Mouse (Mus musculus) C3H10T1/2 (cell line): ENCODE measurements around the gene Lix1l. TPM values are rescaled to one million over a fixed set of nuclear protein-coding genes. Genes with fewer than 3 reads are reported as not detected.

ENCODE experiments used
- polyA plus RNA-seq, 2 experiments: library from polyadenylated mRNA; unstranded; fragments of >200 nt; fragmentation: generic; extraction: Trizol; gene quantifications; one replicate each; pipeline ENCODE4 v1.2.1; 2012; ENCODE audit warnings: missing spikeins in 2 of 2

Gene Lix1l
- polyA plus RNA-seq, result 10 to 100 TPM; 16.3 to 85.1 TPM

DNA sequence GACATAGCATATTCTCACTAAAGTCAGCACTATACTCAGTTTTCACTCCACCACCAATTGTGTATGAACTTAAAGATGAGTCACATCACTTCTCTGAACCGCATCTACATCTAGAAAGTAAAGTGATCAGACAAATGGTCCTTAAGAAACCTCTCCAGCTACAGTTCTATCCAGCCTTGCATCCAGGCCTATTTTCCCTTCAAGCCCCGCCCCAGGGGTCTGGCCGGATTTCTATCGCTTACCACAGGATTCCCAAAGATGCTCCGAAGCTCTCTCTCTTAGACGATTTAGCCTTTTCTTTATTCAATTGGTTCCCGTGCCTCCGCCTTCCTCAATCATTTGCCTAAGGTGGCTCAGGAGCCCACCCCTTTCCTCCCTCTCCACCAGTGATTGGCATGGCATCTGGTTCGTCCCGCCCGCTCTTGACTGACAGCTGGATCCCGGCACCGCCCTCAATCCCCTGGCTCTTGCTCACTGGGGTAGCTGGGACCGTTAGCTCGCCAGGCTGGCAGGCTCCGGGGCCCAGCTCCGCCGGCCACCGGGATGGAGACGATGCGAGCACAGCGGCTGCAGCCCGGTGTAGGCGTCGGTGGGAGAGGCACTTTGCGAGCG is at the start of gene Lix1l:
Gene Lix1l, plus strand, starts transcription at position 511 of the 612 bp plus-strand sequence.

DNA sequence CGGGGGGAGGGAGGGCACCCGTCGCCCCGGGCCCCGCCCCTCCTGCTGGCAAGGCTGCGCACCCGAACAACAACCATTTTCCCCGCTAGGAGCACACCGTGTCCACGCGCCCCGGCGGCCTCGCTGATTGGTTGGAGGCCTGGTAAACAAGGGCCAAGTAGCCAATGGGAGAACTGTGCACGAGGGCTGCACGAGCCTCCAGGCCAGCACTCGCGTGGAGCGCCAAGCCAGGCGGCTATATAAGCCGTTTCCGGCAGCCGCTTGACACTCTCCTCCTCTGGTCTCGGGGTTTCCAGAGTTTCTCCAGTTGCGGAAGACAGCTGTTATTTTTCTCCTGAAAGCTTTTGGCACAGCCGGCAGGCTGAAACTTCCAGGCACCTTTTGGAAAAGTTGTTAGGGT is 43.3 kb upstream of the Lix1l start, which contains the start of gene Txnip:
Gene Txnip, plus strand, starts transcription at position 264 of the 400 bp plus-strand sequence.

DNA sequence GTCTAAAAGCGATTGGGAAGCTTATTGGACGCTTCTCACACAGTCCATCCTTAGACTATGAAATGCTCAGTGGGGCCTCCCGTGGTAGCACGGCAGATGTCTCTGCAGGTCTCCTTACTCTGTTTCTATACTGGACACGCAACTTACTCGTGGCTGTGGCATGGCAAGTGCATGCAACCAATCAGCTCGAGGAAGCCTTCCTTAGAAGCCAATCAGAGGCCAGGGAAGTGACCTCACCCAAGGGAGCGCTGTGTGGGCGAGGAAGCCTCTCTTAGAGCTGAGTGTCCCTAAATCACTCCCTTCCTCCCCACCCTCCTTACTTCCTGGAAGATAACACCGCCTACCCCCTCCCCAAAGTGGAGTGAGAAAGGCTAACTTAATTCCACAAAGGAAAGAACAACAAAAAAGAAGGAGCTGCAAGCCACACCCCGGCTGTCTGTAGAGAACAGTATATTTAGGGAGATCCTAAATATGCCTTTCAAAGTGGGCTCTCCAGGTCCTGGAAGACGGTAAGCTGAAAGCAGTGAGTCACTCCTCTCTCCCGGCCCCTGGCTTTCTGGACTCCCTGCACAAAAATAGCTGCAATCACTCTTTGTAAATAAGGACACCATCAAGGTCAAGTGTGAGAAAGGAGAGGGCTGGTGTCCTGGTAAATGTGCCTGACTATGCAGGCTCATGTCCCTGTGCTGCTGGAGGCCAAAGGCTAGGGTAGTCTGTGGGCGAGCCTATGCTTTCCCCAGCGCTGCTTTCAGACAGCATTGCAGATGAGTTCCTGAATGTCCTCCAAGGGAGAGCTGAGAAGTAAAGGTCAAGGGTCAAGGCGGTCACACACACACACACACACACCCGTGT is 24.0 kb upstream of the Lix1l start, which contains the start of gene Gm16253:
Gene Gm16253, plus strand, starts transcription at position 295 of the 852 bp plus-strand sequence.

DNA sequence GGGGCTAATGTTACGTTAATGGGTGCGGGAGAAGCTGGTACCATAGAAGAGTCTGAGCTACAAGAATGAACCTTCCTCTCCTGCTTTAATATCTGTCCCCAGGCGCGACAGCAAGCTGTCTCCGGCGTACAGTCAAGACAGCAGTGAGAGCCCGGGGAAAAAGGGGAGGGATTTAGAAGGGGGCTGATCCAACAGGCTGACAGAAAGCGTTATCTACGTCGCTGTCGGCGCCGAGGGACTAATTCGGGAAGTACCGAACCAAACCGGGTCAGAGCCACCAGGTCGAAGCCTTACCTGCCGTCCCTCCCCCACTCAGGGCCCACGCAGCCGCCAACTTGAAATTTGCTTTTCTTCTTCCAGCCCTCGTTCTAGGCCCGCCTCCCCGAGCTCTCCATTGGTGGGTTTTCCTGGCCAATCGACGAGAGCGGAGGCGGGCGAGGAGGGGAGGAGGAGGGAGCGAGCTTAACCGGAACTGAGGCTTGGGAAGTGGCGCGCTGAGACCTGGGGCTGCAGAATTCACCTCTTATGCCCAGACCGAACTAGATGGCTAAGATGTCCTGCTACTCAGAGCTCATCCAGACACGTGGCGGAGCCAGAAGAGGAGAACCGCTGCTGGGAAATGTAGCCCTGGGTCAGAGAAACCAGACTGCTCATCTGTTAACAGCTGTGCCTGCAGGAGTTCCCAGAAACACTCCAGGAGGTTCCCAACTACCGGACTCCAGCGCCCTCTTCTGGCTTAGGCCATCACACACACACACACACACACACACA is 7.0 kb upstream of the Lix1l start, which contains the start of gene Polr3gl:
Gene Polr3gl, minus strand, starts transcription at position 392 of the 771 bp plus-strand sequence.

DNA sequence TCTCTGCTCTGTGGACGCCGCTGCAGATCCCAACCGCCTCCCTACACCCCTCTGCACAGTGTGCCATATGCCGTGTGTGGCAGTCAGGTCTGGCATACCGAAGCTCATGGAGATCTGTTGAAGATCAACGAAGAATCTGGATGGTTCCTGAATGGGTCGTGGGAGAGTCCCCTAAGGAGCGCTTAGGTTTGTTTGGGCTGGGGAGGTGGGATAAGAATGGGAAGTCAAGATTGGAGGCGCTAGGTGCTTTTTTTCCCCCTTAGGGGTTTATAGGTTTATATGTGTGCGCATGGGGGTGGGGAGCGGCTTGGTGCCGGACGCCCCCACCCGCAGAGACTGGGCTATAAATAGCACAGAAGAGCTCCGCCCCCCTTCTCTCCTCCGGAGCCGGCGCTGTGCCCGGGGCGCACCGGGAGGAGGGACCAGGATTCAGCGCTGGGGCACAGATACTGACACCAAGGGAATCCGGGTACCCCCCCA is 4.7 kb upstream of the Lix1l start, which contains the start of gene Ankrd34a:
Gene Ankrd34a, plus strand, starts transcription at position 409 of the 480 bp plus-strand sequence.

DNA sequence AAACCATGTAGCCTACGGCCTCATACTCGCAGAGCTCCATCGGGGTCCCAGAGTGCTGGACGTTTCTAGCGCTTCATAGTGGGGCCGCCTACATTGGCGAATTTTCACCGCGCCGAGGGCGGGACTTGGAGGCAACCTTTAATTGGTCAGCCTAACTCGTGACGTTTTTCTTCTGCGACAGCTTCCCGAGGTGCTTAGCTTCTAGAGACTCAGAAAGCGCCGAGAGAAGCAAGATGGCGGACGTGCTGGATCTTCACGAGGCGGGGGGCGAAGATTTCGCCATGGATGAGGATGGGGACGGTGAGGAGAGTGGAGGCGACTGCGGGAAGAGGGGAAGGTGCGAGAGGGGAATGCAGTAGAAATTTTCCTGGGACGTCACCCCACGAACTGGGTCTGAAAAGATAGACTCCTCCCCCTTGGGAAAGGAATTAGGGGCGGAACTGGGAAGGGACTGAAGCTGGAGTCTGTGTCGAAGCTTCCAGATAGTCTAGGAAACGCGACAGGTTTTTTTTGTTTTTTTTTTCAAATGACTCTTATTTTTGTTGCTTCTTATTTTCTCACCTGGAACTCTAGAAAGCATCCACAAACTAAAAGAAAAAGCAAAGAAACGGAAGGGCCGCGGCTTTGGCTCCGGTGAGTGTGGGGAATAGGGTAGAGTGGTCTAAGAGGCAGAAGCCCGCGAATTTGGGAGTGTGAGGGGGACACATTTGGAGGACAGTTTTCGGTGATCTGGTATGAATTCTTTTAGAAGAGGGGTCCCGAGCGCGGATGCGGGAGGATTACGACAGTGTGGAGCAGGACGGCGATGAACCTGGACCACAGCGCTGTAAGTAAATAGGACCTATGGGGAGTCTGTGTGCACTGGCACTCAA is 29.0 kb downstream of the Lix1l start, which contains the start of gene Rbm8a:
Gene Rbm8a, plus strand, starts transcription at position 205 of the 872 bp plus-strand sequence.

DNA sequence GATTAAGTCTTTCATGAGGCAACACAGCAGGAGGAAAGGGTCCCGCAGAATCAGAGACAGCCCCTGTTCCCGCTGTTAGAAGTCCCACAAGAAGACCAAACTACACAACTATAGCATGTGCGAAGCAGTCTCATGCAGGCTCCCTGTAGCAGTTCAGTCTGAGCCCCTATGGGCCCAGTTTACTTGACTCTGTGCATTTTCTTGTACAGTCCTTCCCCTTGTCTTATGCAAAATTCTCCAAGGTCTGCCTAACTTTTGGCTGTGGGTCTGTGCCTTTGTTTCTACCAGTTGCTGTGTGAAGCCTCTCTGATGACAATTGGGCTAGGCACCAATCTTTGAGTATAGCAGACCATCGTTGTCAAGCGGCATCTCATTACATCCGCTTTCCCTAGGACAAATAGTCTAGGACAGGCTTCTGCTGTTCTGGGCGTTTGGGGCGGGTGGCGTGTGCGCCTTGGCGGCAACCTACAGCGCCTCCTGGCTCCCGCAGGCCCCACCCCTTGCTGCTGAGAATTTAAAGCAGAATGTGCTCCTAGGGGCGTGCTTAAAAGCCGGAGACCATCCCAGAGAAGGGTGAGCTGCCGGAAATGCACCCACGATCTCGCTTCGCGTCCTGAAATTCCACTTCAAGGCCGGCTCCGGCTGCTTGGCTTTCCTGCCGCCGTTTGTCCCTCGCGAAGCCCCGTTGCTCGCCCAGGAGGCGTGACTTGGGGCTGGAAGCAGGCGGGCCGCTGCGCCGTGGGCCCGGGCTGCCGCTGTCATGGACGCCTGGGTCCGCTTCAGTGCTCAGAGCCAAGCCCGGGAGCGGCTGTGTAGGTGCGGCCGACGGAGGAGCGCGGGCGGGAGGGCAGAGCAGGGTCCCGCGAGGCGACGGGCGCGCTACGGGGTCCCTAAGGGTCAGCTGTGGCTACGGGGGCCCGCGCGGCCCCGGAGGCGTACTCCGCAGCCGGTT is 34.3 kb downstream of the Lix1l start, which contains the start of the genes Pex11b and Gm42957:
Gene Pex11b, plus strand, starts transcription at position 449 of the 952 bp plus-strand sequence.
Gene Gm42957, plus strand, starts transcription at position 547 of the 952 bp plus-strand sequence.

DNA sequence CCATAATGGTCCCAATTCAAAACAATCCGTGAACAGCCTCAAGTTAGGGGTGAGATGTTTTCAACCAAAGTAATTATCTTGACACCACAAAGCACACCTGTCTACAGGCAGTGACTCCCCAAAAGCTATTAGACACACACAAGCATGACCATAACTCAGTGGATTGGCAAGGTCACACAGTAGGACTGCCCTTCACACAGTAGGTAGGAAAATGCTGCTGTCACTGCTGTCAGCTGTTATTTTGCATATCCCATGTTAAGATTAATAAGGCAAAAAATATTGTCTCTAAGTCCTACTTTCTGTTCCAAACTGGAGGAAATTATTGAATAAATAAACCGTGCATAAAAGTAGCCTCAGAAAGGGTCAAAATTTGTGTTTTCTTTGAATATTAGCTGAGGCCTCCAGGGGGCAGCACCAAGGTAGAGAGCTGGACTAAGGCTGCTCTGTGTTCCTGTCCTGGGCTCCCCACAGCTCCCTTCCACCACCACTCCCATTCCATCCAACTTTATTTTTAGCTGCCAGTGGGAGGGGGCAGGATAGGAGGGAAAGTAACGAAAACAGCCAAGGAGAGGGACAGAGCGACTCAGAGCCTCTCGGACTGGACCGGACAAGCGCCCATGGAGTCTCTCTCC is 44.2 kb downstream of the Lix1l start, which contains the start of gene Itga10:
Gene Itga10, plus strand, starts transcription at position 567 of the 632 bp plus-strand sequence.

DNA sequence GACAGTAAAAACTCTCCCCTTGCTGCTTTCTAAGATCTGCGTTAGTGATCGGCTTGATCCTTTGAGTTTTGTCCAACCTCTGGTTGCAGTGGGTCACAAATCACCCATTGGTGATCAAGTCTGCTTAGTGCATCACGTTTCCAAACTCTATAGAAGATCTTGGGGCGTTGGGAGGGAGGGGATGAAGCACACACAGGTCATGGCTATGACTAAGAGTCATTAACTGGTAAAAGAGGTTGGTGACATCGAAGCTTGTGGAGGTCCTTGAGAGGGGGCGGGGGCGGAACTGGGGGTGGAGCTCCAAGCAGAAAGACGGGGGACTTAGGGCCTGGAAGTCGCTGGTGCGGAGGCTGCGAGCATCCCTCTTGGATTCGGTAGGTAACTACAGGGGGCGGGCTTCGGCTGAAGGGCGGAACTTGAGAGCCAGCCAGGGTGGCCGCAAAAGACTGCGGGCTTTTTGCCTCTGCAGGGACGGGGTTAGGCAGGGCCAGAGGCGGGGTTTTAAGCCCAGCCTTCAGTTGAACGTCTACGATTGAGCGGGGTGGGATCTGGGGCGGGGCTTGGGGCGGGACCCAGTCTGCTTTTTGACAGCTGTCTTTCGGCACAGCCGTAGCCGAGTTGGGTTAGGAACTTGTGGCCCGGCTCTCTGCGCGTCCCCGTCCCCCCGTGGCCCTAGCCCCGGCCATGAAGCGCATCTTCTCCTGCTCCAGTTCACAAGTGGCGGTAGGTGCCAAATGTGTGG is 68.9 kb downstream of the Lix1l start, which contains the start of gene Ankrd35:
Gene Ankrd35, plus strand, starts transcription at position 405 of the 742 bp plus-strand sequence.

Other genes with a start within 250 kb of the Lix1l start
- gene BC107364, start 148.8 kb upstream of the Lix1l start, polyA plus RNA-seq, result not detected
- gene Hfe2, start 76.0 kb upstream of the Lix1l start, polyA plus RNA-seq, result not detected
- 100 to 1,000 TPM in 1 of 2 experiments, 1 to 10 TPM in 1; 4.2 to 111 TPM for gene Txnip, start 43.2 kb upstream of the Lix1l start, polyA plus RNA-seq
- under 1 TPM; 0.23 to 0.51 TPM for gene Gm16253, start 24.2 kb upstream of the Lix1l start, polyA plus RNA-seq
- 10 to 100 TPM in 1 of 2 experiments, 1 to 10 TPM in 1; 3.2 to 21.0 TPM for gene Polr3gl, start 7.0 kb upstream of the Lix1l start, polyA plus RNA-seq
- gene Ankrd34a, start 4.5 kb upstream of the Lix1l start, polyA plus RNA-seq, result 1 to 10 TPM in 1 of 2 experiments, under 1 TPM in 1; 0.67 to 1.1 TPM
- gene Rbm8a, start 28.8 kb downstream of the Lix1l start, polyA plus RNA-seq, result 10 to 100 TPM; 55.8 to 66.9 TPM
- gene Pex11b, start 34.2 kb downstream of the Lix1l start, polyA plus RNA-seq, result 10 to 100 TPM; 12.0 to 28.6 TPM
- under 1 TPM; 0.01 to 0.02 TPM for gene Gm42957, start 34.3 kb downstream of the Lix1l start, polyA plus RNA-seq
- gene Itga10, start 44.4 kb downstream of the Lix1l start, polyA plus RNA-seq, result under 1 TPM; 0.06 to 0.67 TPM
- gene Ankrd35, start 69.0 kb downstream of the Lix1l start, polyA plus RNA-seq, result under 1 TPM; 0.02 to 0.08 TPM
- gene Pias3, start 95.2 kb downstream of the Lix1l start, polyA plus RNA-seq, result 10 to 100 TPM; 13.6 to 29.1 TPM
- gene Nudt17, start 107.4 kb downstream of the Lix1l start, polyA plus RNA-seq, result 1 to 10 TPM; 2.5 to 3.8 TPM
- 10 to 100 TPM; 22.2 to 31.1 TPM for gene Polr3c, start 126.5 kb downstream of the Lix1l start, polyA plus RNA-seq
- 1 to 10 TPM; 1.4 to 8.0 TPM for gene Rnf115, start 126.5 kb downstream of the Lix1l start, polyA plus RNA-seq
- not detected for gene Pdzk1, start 228.1 kb downstream of the Lix1l start, polyA plus RNA-seq
- gene Cd160, start 228.2 kb downstream of the Lix1l start, polyA plus RNA-seq, result under 1 TPM in 1 of 2 experiments, not detected in 1; 0.08 TPM